Mouse (Mus musculus) bone marrow, adult 2 months (tissue): ENCODE results near the gene Epb41. TPM values are rescaled to one million over a fixed set of nuclear protein-coding genes. Genes with fewer than 3 reads are reported as not detected.

Source experiments
- H3K27ac ChIP-seq: fragments of 200-500 bp; 2 replicates; pipeline ENCODE4 v1.5.1; 2012; ENCODE audit warnings: low read depth, mild to moderate bottlenecking, control low read depth, inconsistent platforms, low read length; ENCODE audit not compliant: control insufficient read depth, poor library complexity, insufficient read depth
- H3K4me1 ChIP-seq: fragments of 200-500 bp; 2 replicates; pipeline ENCODE4 v1.6.1; 2011; ENCODE audit warnings: low read length; ENCODE audit not compliant: control insufficient read depth, insufficient read depth
- H3K4me3 ChIP-seq: fragments of 200-500 bp; replicated peaks from 2 replicates; pipeline ENCODE3; 2011; ENCODE audit warnings: mild to moderate bottlenecking, low read depth, low read length, control low read depth; ENCODE audit not compliant: control insufficient read depth
- CTCF ChIP-seq: fragments of 200-500 bp; IDR thresholded peaks from 2 replicates; pipeline ENCODE4 v1.5.1; 2011; ENCODE audit warnings: low read length, control low read depth; ENCODE audit not compliant: control insufficient read depth, insufficient read depth
- POLR2A ChIP-seq: fragments of 200-500 bp; IDR thresholded peaks from 2 replicates; pipeline ENCODE4 v1.6.1; 2011; ENCODE audit warnings: low read depth, mild to moderate bottlenecking, control low read depth, low read length, borderline replicate concordance; ENCODE audit not compliant: control insufficient read depth
- WGBS: fragments of 180-500 bp; shearing (Covaris S2); methylation state at CpG from one replicate; pipeline ENCODE4 v1.1.7; 2018; 5-methylcytosine and 5-hydroxymethylcytosine counted together
- polyA plus RNA-seq: library from polyadenylated mRNA; stranded (reverse); fragments of >200 nt; gene quantifications from 2 replicates; pipeline ENCODE4 v1.2.4, GENCODE M21; 2011; ENCODE audit warnings: low replicate concordance; ENCODE audit not compliant: missing spikeins, insufficient read depth, insufficient read length

The Epb41 gene
- polyA plus RNA-seq, 1 experiment, result 298 TPM

DNA sequence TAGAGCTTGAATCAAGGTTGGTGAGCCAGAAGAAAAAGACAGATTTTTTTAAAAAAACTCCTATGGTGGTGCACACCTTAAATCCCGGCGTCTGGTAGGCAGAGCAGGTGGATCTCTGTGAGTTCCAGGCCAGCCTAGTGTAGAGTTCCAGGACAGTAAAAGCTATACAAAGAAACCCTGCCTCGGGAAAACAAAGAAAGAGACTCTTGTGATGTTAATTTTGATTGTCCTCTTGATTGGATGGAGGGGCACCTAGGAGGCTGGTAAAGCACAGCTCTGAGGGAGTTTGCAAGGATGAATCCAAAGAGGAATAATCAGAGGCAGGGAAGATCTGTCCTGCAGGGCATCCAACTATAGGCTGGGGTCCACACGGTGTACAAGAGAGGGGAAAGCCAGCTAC is 56.6 kb downstream of the Epb41 start:
- WGBS, result 87% methylated on average over 4 of the region's 4 CpGs
- Histone ChIP-seq H3K4me3 (no peak overlapping the region), H3K27ac (no peak overlapping the region), H3K4me1 (no peaks in the 10 kb centered on the region; the same call in 1 of the 2 replicates)
- TF ChIP-seq CTCF (no peak), POLR2A (no peak)

DNA sequence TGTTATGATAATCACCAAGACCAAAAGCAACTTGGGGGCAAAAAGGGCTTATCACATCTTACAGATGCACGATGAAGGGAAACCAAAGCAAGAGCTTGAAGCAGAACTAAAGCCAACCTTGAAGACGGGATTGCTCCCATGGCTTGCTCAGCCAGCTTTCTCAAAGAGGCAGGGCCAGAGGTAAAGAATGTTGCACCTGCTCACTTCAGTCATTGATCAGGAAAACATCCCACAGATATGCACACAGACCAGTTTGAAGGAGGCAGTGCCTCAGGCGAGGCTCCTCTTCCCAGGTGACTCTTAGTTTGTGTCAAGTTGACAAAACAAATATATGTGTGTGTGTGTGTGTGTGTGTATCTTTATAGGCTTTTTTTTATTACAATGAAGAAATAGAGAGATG is 59.7 kb downstream of the Epb41 start:
- no peak overlapping the region for H3K27ac ChIP-seq
- 69% methylated on average over 3 of the region's 3 CpGs for WGBS
- no peak for TF ChIP-seq POLR2A
- TF ChIP-seq CTCF, result no peak
- no peak overlapping the region for H3K4me3 ChIP-seq
- no peaks in the 10 kb centered on the region for H3K4me1 ChIP-seq

DNA sequence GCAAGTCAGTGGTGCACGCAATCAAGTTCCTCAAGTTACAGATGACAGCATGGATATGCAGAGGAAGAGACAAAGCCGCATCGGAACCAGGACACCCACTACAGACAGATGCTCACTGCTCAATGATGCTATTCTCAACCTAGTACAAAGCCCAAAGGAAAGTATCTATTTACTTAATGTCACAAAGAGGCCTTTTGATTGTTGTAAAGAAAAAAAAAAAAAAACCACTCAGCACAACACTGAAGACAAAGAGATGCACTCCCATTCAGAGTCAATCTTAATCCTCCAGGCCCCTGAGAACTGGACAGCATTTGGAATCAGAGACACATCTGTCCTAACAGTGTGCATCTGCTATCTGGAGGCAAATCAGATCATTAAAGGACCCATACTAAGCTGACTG is 63.5 kb downstream of the Epb41 start:
- WGBS, result 90% methylated on average over 3 of the region's 3 CpGs
- no peak overlapping the region for H3K27ac ChIP-seq
- no peak for TF ChIP-seq POLR2A
- TF ChIP-seq CTCF, result no peak
- H3K4me3 ChIP-seq, result no peak overlapping the region
- H3K4me1 ChIP-seq, result no peaks in the 10 kb centered on the region

DNA sequence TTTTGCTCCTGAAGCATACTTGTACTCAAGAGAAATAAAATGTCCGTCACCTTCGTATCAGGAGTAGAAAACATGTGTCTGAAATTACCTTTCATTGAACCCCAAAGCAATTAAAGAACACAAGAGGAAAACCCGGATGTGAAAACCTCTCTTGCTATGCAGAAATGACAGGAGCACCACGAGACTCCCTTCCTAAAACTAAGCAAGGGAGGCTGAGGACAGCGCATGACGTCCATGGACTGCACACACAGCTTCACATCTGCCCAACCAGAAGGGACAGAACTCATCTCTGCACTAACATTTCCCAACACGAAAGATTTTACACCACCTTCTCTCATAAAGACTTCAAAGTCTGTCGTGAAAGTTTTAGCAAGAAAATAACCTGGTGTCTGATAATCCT is 64.7 kb downstream of the Epb41 start:
- TF ChIP-seq CTCF (no peak), POLR2A (no peak)
- WGBS, result 90% methylated on average over 8 of the region's 8 CpGs
- no peak overlapping the region for H3K4me3 ChIP-seq
- H3K4me1 ChIP-seq, result no peaks in the 10 kb centered on the region
- no peak overlapping the region for H3K27ac ChIP-seq

DNA sequence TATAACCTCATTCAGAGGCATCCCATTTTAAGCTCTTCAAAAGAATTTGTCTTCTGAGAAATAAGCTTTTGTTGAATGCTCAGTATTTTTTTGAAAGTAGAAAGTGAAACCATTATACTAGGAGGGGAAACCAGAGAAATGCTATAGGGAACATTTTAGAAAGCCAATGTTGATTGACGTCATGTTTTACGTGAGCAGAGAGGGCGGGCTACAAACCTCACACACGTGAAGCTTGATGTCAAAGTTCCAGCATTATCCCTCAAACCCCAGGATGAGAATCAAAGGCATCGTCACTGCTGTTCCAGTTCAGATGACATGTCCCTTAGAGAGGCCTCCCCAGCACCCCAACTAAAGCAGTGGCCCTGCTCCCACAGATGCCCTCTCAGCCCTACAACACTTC is 66.9 kb downstream of the Epb41 start:
- Histone ChIP-seq H3K4me1 (no peaks in the 10 kb centered on the region), H3K27ac (no peak overlapping the region), H3K4me3 (no peak overlapping the region)
- 43% methylated on average over 5 of the region's 5 CpGs for WGBS
- TF ChIP-seq CTCF (no peak), POLR2A (no peak)

DNA sequence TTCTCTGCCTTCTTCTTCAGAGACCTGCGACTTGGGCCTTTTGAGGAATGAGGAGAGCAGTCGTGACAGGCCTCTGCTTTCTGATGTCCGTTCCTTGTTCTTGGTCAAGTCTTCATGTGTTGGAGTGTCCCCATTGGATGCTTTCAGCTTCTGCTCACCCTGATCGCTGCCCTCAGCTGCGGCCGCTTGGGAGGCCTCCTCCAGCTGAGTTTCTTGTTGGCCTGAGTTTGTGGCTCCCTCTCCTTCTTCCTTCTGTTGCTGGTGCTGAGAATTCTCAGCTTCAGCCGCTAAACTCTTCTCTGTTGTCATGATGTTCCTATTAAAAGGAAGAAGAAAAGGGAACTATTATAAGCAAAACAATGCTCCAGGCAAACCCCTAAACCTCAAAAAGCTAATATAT is 68.0 kb downstream of the Epb41 start:
- no peak for TF ChIP-seq POLR2A
- TF ChIP-seq CTCF, result no peak
- WGBS, result 79% methylated on average over 7 of the region's 7 CpGs
- Histone ChIP-seq H3K4me3 (no peak overlapping the region), H3K4me1 (no peaks in the 10 kb centered on the region), H3K27ac (no peak overlapping the region)

DNA sequence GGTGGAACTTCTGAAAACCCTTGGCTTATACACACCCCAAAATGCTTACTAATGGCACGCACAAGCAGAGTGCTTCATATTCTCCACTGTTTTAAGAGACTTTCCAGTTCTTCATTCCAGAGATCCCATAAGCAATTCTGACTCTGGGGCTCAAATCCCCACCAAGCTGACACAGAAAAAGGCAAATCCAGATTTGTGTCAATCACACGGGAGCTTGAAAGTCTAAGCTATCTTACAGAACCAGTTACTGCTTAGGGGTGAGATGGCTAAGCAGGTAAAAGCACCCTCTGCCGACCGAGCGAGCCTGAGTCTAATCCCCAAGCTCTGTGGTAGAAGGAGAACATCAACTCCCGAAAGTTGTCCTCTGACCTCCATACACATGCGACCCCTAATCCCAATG is 76.5 kb downstream of the Epb41 start:
- 94% methylated on average over 7 of the region's 7 CpGs for WGBS
- Histone ChIP-seq H3K27ac (no peak overlapping the region), H3K4me3 (no peak overlapping the region), H3K4me1 (no peaks in the 10 kb centered on the region)
- no peak for TF ChIP-seq CTCF
- TF ChIP-seq POLR2A, result no peak

DNA sequence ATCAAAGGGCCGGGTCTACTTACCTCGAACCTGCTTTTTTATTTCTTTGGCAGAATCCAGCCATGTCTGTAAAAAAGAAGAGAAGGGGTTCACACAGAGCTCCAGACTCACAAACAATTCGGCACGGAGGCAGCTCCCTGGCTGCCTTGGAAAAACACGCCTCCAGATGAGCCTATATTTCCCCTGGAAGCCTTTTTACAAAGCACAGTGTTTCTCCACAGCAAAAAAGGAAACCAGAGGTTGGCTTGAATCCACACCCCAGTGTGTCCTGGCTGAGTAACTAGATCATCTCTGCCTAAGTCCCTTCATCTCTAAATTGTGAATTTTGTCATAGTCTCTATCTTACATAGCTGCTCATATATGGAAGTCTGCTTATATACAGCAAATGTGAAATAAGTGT is 77.6 kb downstream of the Epb41 start:
- Histone ChIP-seq H3K27ac (no peak overlapping the region), H3K4me1 (no peaks in the 10 kb centered on the region), H3K4me3 (no peak overlapping the region)
- TF ChIP-seq POLR2A, result no peak
- no peak for TF ChIP-seq CTCF
- WGBS, result 90% methylated on average over 5 of the region's 5 CpGs

DNA sequence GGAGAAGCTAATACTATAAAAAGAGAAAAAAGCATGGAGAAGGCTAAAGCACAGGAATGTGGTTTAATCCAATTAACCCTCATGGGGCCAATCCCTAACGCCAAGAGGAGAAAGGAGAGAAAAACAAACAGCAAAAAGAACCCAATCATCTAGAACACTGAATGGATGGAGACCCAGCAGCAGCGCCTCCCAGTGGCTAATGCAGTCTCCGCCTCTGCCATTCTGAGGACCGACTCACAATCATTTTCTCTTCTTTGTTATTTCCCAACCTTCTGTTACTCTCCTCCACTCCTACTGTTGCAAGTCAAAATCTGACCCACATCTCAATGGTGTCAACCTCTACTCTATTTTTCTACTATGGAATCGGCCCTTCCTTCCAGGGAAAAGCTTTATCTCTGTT is 78.1 kb downstream of the Epb41 start:
- Histone ChIP-seq H3K4me1 (no peaks in the 10 kb centered on the region), H3K4me3 (no peak overlapping the region), H3K27ac (no peak overlapping the region)
- 80% methylated on average over 5 of the region's 5 CpGs for WGBS
- TF ChIP-seq CTCF, result no peak; the same call in 1 of the 2 replicates
- TF ChIP-seq POLR2A, result no peak
